Mouse (Mus musculus): ENCODE results near the gene Apcs. TPM values are rescaled to one million over a fixed set of nuclear protein-coding genes. Genes with fewer than 3 reads are reported as not detected.

Gene Apcs
- total RNA-seq (2023): not detected

DNA sequence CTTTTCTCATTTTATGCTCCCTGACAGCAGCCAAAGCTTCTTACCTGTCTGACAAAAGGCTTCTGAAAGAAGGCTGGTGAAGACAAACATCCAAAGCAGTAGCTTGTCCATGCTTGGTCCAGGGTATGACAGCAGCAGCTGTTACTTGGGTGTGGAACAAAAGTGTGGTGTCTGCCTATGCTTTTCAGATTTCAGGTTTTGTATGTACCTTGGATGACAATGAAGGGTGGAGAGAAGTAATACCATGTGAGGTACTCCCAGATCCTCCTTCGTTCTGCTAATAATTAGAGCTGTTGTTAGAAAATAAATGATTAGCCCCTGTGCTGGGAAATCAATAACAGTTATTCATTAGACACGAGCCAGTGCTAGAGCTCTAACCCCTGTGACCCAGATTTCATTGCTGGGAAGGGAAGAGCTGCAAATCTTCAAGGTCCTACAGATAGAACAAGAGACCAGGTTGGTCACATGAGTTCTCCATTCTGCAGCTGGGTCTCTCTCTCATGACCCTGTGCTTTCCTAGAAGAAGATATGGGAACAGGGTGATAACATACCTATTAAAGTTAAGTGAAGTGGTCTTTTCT, at the start of gene Apcs:
TSS of gene Apcs (minus strand) at position 265 of the 581 bp plus-strand sequence.

Other genes with a start within 250 kb of the Apcs start
- gene Crp, start 197.0 kb downstream of the Apcs start, total RNA-seq (2023): not detected
- gene Olfr16, start 55.4 kb upstream of the Apcs start, total RNA-seq (2023): not detected
- gene Olfr1408, start 242.3 kb upstream of the Apcs start, total RNA-seq (2023): not detected

All from CD4-positive naive resting alpha-beta T cell, adult 76 days (primary cell).